Mouse (Mus musculus) hindbrain, postnatal 0 days (tissue): ENCODE measurements at regions not wholly inside any gene's neighbourhood (a gene's known extent, or its start where the extent isn't known, plus 50 kb on each side); places are given as distances from the start of the nearest gene placed in this dataset.

Experiments
- ATAC-seq: fragments of 200-750 bp; cut with Nextera tagmentation; 2 replicates; pipeline ENCODE4 v1.8.0; 2017; ENCODE audit warnings: mild to moderate bottlenecking, moderate TSS enrichment, moderate library complexity
- DNase-seq: peaks from one replicate; pipeline ENCODE4 v3.0.0-alpha.2; 2015; ENCODE audit warnings: low spot score
- H3K27ac ChIP-seq: fragments of 300-500 bp; sonication (generic); 2 replicates; pipeline ENCODE4 v1.5.1; 2014; ENCODE audit warnings: mild to moderate bottlenecking
- H3K27me3 ChIP-seq: fragments of 300-500 bp; sonication (generic); 2 replicates; pipeline ENCODE4 v1.6.1; 2014; ENCODE audit warnings: low read length, mixed read lengths; ENCODE audit not compliant: insufficient read depth
- H3K36me3 ChIP-seq: fragments of 300-500 bp; sonication (generic); 2 replicates; pipeline ENCODE4 v1.6.1; 2014; ENCODE audit warnings: low read length, mixed read lengths; ENCODE audit not compliant: insufficient read depth
- H3K4me1 ChIP-seq: fragments of 300-500 bp; sonication (generic); 2 replicates; pipeline ENCODE4 v1.6.1; 2014; ENCODE audit warnings: antibody characterized with exemption, low read length, mixed read lengths; ENCODE audit not compliant: insufficient read depth
- H3K4me2 ChIP-seq: fragments of 300-500 bp; sonication (generic); 2 replicates; pipeline ENCODE4 v1.6.1; 2014; ENCODE audit warnings: low read depth, mild to moderate bottlenecking, low read length, moderate library complexity, mixed read lengths
- H3K4me3 ChIP-seq: fragments of 300-500 bp; sonication (generic); 2 replicates; pipeline ENCODE4 v1.5.1; 2014; ENCODE audit warnings: low read length
- H3K9ac ChIP-seq: fragments of 300-500 bp; sonication (generic); replicated peaks from 2 replicates; pipeline ENCODE4 v1.6.1; 2014; ENCODE audit warnings: mild to moderate bottlenecking, low read length, moderate library complexity, mixed read lengths
- H3K9me3 ChIP-seq: fragments of 300-500 bp; sonication (generic); 2 replicates; pipeline ENCODE4 v1.6.1; 2016; ENCODE audit warnings: low read length, mixed read lengths
- CTCF ChIP-seq: IDR thresholded peaks from 2 replicates; pipeline ENCODE4 v1.5.1; 2016; ENCODE audit warnings: antibody characterized with exemption, control low read depth, low read depth
- WGBS: fragments of 180-500 bp; shearing (Covaris S2); extraction: QIAGEN DNeasy Blood & Tissue Kit; methylation state at CpG from one replicate; pipeline ENCODE4 v1.1.7; 2014; 5-methylcytosine and 5-hydroxymethylcytosine counted together

DNA sequence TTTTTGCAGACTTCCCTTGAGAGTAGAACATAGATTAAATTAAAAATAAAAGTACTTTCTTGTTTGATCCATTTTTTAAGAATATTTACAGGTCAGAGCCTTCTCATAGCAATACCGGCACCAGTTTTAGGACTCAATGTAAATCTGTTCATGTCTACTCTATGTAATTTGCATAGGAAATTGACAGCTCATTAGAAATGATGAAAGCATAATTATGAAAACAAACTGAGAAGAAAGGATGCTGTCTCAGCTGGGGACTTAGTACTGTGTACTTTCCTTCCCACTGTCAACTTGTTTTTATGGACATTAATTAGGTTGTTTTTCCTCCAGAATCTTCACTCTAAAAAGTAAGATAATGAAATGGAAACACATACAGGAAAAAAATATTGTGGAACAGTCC lies 3344.8 kb upstream of the Gm6569 start:
- Histone ChIP-seq H3K9me3 (no peaks in the 10 kb centered on the region), H3K27ac (no peak overlapping the region), H3K27me3 (no peaks in the 10 kb centered on the region), H3K4me2 (no peak overlapping the region), H3K9ac (no peak overlapping the region), H3K4me3 (no peak overlapping the region), H3K4me1 (no peaks in the 10 kb centered on the region), H3K36me3 (no peaks in the 10 kb centered on the region)
- no peak for DNase-seq
- TF ChIP-seq CTCF: no peak
- 44% methylated on average over 1 of the region's 1 CpGs for WGBS
- ATAC-seq: no peak

DNA sequence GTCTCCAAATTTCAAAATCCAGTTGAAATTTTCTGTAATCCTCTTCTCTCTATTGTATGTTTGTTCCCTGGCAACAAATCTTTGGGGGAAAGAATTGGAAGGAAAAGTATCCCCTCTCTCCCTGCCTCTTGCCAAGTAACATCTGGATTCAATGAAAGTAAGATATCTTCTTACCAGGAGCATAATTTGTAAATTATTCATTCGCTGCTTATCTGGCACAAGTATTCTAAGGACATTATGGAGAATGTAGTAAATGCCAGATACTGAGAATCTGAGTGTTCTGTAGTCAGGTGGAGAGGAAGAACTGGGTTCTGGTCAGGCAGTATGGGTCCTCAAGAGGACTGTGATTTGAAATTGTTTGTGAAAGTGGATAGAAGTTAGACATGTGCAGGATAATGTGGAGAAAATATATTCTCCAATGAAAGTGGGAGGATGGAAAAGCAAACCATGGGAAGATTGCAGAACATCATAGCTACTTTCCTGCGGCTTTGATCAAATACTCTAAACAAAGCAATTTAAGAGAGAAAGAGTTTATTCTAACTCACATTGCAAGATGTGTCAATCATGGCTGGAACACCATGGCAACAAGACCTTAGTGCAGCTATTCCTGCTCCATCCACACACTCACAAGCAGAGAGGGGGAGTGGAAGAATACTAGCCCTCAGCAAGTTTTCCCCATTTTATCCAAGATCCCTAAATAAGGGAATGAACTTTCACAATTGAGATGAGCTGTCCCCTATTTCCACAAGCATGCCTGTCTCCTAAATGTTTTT lies 3327.1 kb upstream of the Gm6569 start:
- H3K9ac ChIP-seq: no peak overlapping the region
- WGBS: 55% methylated on average over 2 of the region's 2 CpGs

DNA sequence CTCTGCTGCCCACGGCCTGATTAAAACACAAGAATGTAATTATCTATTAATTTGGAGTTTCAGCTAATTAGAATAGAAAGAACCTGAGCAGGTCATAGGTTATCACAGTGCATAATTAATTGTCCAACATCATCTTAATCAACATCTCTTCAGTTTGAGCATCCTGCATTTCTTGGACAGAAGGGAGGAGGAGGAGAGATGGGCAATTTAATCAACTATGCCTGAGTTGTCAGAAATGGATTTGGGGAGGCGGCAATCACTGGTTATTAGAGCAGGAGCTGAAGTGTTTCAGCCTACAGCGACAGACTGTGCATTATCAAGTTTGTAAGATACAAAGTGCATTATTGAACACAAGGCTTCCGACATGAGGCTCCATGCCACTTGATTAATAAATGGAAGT lies 3313.8 kb upstream of the Gm6569 start:
- 56% methylated on average over 4 of the region's 4 CpGs for WGBS
- DNase-seq (no peak), ATAC-seq (no peak)
- no peak overlapping the region for H3K4me3 ChIP-seq
- H3K36me3 ChIP-seq: no peaks in the 10 kb centered on the region
- H3K27me3 ChIP-seq: no peaks in the 10 kb centered on the region
- no peak overlapping the region for H3K4me2 ChIP-seq
- no peak overlapping the region for H3K9ac ChIP-seq
- H3K4me1 ChIP-seq: no peaks in the 10 kb centered on the region
- no peaks in the 10 kb centered on the region for H3K9me3 ChIP-seq
- H3K27ac ChIP-seq: no peak overlapping the region
- TF ChIP-seq CTCF: no peak

More for the DNA sequence above, 3327.1 kb upstream of the Gm6569 start:
- no peak overlapping the region for H3K4me3 ChIP-seq
- H3K9me3 ChIP-seq: no peaks in the 10 kb centered on the region
- TF ChIP-seq CTCF: no peak
- H3K27ac ChIP-seq: no peak overlapping the region
- no peaks in the 10 kb centered on the region for H3K36me3 ChIP-seq
- no peaks in the 10 kb centered on the region for H3K4me1 ChIP-seq
- no peak for ATAC-seq
- no peaks in the 10 kb centered on the region for H3K27me3 ChIP-seq
- no peak for DNase-seq
- no peak overlapping the region for H3K4me2 ChIP-seq

DNA sequence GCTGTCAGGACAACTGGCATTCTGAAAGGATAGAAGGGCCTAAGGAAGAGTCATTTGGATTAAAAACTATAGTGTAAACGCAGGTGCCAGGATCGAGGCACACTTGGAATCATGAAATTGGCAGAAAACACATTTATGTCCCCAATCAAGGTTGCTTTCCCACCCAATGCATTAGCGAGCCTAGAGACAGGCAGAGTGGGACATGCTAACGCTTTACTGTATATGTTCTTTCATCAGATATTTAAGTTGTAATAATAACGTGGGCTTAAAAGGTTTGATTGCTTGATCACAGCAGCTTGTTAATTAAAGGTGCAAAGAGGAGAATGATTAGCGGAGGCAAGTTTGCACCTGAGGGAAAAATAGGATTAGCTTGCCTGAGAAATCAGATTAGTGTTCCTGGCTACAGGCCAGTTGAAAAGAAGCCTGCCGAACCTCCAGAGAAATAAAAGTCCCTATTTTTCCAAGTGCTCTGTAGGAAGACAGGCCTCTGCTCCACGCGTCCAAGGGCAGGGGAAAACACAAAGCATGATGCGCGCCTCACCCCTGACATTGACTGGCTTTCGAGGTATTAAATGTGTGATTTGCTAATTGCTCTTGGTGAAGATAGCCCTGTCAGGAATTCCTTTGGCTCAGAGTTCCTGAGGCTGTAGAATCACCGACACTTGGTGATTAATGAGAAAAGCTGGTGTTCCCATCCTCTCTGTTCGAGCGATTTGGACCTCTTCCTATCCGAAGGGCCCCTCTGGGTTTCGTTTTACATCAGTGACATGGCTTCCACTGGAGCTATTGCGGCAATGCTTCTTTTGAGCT lies 3279.4 kb upstream of the Gm6569 start:
- H3K4me2 ChIP-seq: peak overlapping the region; percentile 43
- ATAC-seq (0 out of 2 replicates have a peak, but pooled peaks have one; percentile 47), DNase-seq (peak; percentile 73)
- H3K9me3 ChIP-seq: no peaks in the 10 kb centered on the region
- 27% methylated on average over 18 of the region's 18 CpGs for WGBS
- no peaks in the 10 kb centered on the region for H3K27me3 ChIP-seq
- H3K4me1 ChIP-seq: 0 out of 2 replicates have a peak, but pooled peaks cover 4% of the 10 kb centered on the region
- H3K4me3 ChIP-seq: no peak overlapping the region
- no peak overlapping the region for H3K27ac ChIP-seq
- no peaks in the 10 kb centered on the region for H3K36me3 ChIP-seq
- TF ChIP-seq CTCF: no peak
- H3K9ac ChIP-seq: no peak overlapping the region

DNA sequence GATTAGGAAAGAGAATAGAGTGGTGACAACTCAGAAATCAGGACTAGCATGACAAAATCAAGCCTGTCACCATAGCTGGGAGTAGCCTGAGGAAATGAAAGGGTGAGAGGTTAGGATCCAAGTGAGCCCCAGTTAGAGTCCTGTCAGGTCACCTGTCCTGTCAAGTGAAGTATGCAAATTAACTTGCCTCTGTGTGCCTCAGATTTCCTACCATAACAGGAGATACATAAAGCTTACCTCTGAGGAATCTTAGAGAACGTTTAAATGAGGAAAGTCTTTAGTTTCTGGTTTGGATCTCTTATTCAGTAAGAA lies 3278.8 kb upstream of the Gm6569 start:
- no peak overlapping the region for H3K4me3 ChIP-seq
- no peak overlapping the region for H3K27ac ChIP-seq
- H3K4me1 ChIP-seq: 0 out of 2 replicates have a peak, but pooled peaks cover 4% of the 10 kb centered on the region
- DNase-seq: no peak
- H3K4me2 ChIP-seq: peak overlapping the region; percentile 43
- TF ChIP-seq CTCF: no peak
- no peaks in the 10 kb centered on the region for H3K9me3 ChIP-seq
- H3K36me3 ChIP-seq: no peaks in the 10 kb centered on the region
- no peak for ATAC-seq
- H3K9ac ChIP-seq: no peak overlapping the region
- no peaks in the 10 kb centered on the region for H3K27me3 ChIP-seq
- WGBS: 44% methylated on average over 1 of the region's 1 CpGs

DNA sequence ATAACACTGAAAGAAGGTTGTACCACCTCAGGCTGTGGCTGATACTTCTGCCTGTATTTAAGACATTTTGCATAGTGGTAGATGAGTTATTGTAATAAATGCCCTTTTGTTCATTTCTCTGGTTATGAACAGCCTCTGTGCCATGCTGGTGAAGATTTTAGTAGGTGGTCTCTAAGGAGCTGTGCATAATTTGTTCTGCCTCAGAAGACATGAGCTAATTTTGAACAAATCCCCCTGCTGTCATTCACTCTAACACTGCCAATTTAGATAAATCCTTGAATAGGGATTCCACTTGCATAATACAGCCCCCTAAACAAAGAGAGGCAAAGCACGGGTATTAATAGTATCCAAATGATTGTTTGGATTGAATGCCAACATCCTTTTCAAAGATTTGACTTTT lies 3240.1 kb upstream of the Gm6569 start:
- H3K4me3 ChIP-seq: no peak overlapping the region
- no peak overlapping the region for H3K9ac ChIP-seq
- WGBS: 16% methylated on average over 1 of the region's 1 CpGs
- no peaks in the 10 kb centered on the region for H3K27me3 ChIP-seq
- DNase-seq (peak; percentile 71), ATAC-seq (peak; percentile 77)
- H3K36me3 ChIP-seq: no peaks in the 10 kb centered on the region
- H3K4me2 ChIP-seq: no peak overlapping the region
- no peaks in the 10 kb centered on the region for H3K9me3 ChIP-seq
- no peak for TF ChIP-seq CTCF
- no peak overlapping the region for H3K27ac ChIP-seq
- no peaks in the 10 kb centered on the region for H3K4me1 ChIP-seq
